1 mouse cellular context compared by ENCODE assay signal in the genomic region with DNA sequence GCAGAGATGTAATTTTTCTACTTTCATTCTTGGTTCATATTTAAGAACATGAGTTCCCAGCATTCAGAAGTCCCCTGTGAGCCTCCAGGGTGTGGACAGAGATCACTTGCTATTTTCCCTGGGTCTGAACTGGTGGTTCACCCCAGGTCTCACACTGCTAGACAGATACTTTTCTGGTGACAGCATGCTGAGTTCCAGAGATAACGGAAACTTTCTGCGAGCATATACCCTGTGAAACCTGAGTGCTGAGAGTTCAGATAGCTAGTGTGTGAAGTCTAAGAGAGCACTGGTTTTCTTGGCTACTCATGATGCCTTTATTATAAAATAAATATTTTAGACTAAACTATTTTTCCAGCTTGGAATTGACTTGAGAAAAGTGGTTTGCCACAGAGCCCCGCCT.
TF ChIP-seq lines count a peak whose summit lies in the region.

No protein-coding gene starts in this region.

TF ChIP-seq in CH12.LX, 34 proteins besides CTCF, POLR2A, EP300 and RAD21 (continued from another document):
- TF ChIP-seq NRF1 (IDR thresholded peaks at IDR 0.05; ENCODE audit: low read depth, low read length) (no peak), E2F4 (IDR thresholded peaks at IDR 0.05; ENCODE audit: insufficient replicate concordance, low read depth, low read length) (no peak), ZC3H11A (IDR thresholded peaks at IDR 0.05; ENCODE audit: low read depth, low read length) (no peak), IRF4 (IDR thresholded peaks at IDR 0.05; ENCODE audit: low read depth, low read length) (no peak), TBP (conservative IDR thresholded peaks at IDR 0.05; ENCODE audit: low read depth, low read length) (no peak), HCFC1 (IDR thresholded peaks at IDR 0.05; ENCODE audit: low read depth, low read length) (no peak), RCOR1 (conservative IDR thresholded peaks at IDR 0.05; ENCODE audit: low read depth, low read length) (no peak), JUN (IDR thresholded peaks at IDR 0.05; ENCODE audit: insufficient read depth, low read depth, low read length) (no peak)
